Mouse (Mus musculus) bone marrow, adult 2 months (tissue): ENCODE measurements around the gene Impdh1.

Experiments
- CTCF ChIP-seq: fragments of 200-500 bp; IDR thresholded peaks from 2 replicates; pipeline ENCODE4 v1.5.1; 2011; ENCODE audit warnings: low read length, control low read depth; ENCODE audit not compliant: control insufficient read depth, insufficient read depth
- POLR2A ChIP-seq: fragments of 200-500 bp; IDR thresholded peaks from 2 replicates; pipeline ENCODE4 v1.6.1; 2011; ENCODE audit warnings: low read depth, mild to moderate bottlenecking, control low read depth, low read length, borderline replicate concordance; ENCODE audit not compliant: control insufficient read depth

DNA sequence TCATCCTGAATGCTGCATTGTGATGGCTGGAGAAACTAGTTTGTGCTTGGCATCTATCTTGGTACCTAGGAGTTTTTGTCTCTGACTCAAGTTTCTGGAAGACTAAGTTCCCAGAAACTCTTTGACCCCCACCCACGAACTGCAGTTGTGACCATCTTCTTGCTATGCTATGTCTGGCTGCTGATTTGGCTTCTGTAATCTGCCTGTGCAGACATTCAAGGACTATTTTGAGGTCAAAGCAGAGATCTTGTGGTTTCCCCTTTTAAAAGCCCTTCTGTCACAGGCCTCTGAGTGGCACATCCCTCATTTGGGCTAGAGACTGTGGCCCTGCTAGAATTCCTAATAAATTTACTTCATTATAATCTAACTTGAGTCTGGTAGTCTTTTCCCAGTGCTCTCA, 28.2 kb downstream of the Impdh1 start:
- TF ChIP-seq POLR2A, result no peak
- TF ChIP-seq CTCF, result no peak
